Mouse (Mus musculus): ENCODE data around the gene Gcdh. TPM values are rescaled to one million over a fixed set of nuclear protein-coding genes. Genes with fewer than 3 reads are reported as not detected.

Gene Gcdh
- polyA plus RNA-seq, 1 experiment from 2014 or later: 70.4 TPM

- Histone ChIP-seq H3K36me3 (ENCODE audit: insufficient read depth, low read length) (peaks cover 69% of the 10 kb centered on the region), H3K27me3 (ENCODE audit: insufficient read depth, low read length) (no peaks in the 10 kb centered on the region), H3K27ac (ENCODE audit: low read length) (no peak overlapping the region), H3K9ac (replicated peaks; ENCODE audit: low read length) (no peak overlapping the region), H3K4me1 (ENCODE audit: insufficient read depth, low read length) (peaks cover 32% of the 10 kb centered on the region), H3K4me2 (replicated peaks; ENCODE audit: low read depth, low read length) (no peak overlapping the region), H3K4me3 (ENCODE audit: low read length) (no peak overlapping the region), H3K9me3 (ENCODE audit: low read length) (no peaks in the 10 kb centered on the region)
- no peak for ATAC-seq (ENCODE audit: low FRiP score, low TSS enrichment)
- WGBS: 88% methylated on average over 5 of the region's 5 CpGs
These were observed 55.2 kb downstream of the Gcdh start for GRCm38 (mm10) chr8:84838513-84838912.

- H3K27ac ChIP-seq (ENCODE audit: low read length): peak overlapping the region; percentile 13; the same call in 1 of the 2 replicates
- H3K36me3 ChIP-seq (ENCODE audit: insufficient read depth, low read length): peaks cover 64% of the 10 kb centered on the region
- no peaks in the 10 kb centered on the region for H3K9me3 ChIP-seq (ENCODE audit: low read length)
- no peak overlapping the region for H3K4me2 ChIP-seq (replicated peaks; ENCODE audit: low read depth, low read length)
- H3K4me1 ChIP-seq (ENCODE audit: insufficient read depth, low read length): peaks cover 31% of the 10 kb centered on the region
- H3K9ac ChIP-seq (replicated peaks; ENCODE audit: low read length): no peak overlapping the region; the same call in 1 of the 2 replicates
- 62% methylated on average over 15 of the region's 15 CpGs for WGBS
- H3K27me3 ChIP-seq (ENCODE audit: insufficient read depth, low read length): no peaks in the 10 kb centered on the region
- no peak for ATAC-seq (ENCODE audit: low FRiP score, low TSS enrichment)
- H3K4me3 ChIP-seq (ENCODE audit: low read length): no peak overlapping the region
These were observed 55.7 kb downstream of the Gcdh start for GRCm38 (mm10) chr8:84837912-84838470.

- peak overlapping the region; percentile 13; the same call in 1 of the 2 replicates for H3K27ac ChIP-seq (ENCODE audit: low read length)
- H3K4me3 ChIP-seq (ENCODE audit: low read length): no peak overlapping the region
- H3K9me3 ChIP-seq (ENCODE audit: low read length): no peaks in the 10 kb centered on the region
- peaks cover 57% of the 10 kb centered on the region for H3K36me3 ChIP-seq (ENCODE audit: insufficient read depth, low read length)
- H3K4me1 ChIP-seq (ENCODE audit: insufficient read depth, low read length): peaks cover 35% of the 10 kb centered on the region
- peak; percentile 40; the same call in 1 of the 2 replicates for ATAC-seq (ENCODE audit: low FRiP score, low TSS enrichment)
- 32% methylated on average over 8 of the region's 8 CpGs for WGBS
- H3K27me3 ChIP-seq (ENCODE audit: insufficient read depth, low read length): no peaks in the 10 kb centered on the region
- no peak overlapping the region for H3K4me2 ChIP-seq (replicated peaks; ENCODE audit: low read depth, low read length)
- no peak overlapping the region; the same call in 1 of the 2 replicates for H3K9ac ChIP-seq (replicated peaks; ENCODE audit: low read length)
These were observed 56.4 kb downstream of the Gcdh start for GRCm38 (mm10) chr8:84837149-84837911.

Small RNAs within 50 kb of the gene (microRNA-seq; reads per million reads assigned to microRNA genes)
- not detected for gene Gm24197
- gene Mir7069: 2.7 reads per million, percentile 12 among the genes with 10 or more reads in this experiment

Other genes with a start within 250 kb of the Gcdh start
- gene Ier2, start 231.1 kb downstream of the Gcdh start, polyA plus RNA-seq (2015; fragmentation: Nextera tagmentation; extraction: Ambion mirVana): 73.5 and 78.0 TPM in 2 replicates
- gene Trmt1, start 207.6 kb downstream of the Gcdh start, polyA plus RNA-seq (2015; fragmentation: Nextera tagmentation; extraction: Ambion mirVana): 81.5 and 82.9 TPM in 2 replicates
- 22.5 and 26.7 TPM in 2 replicates for gene Nacc1, start 206.1 kb downstream of the Gcdh start, polyA plus RNA-seq (2015; fragmentation: Nextera tagmentation; extraction: Ambion mirVana)
- gene Lyl1, start 192.5 kb downstream of the Gcdh start, polyA plus RNA-seq (2015; fragmentation: Nextera tagmentation; extraction: Ambion mirVana): 7.9 and 8.1 TPM in 2 replicates
- gene G430095P16Rik, start 170.9 kb downstream of the Gcdh start, polyA plus RNA-seq (2015; fragmentation: Nextera tagmentation; extraction: Ambion mirVana): 2.3 and 2.8 TPM in 2 replicates
- 14.8 and 15.9 TPM in 2 replicates for gene Nfix, start 93.6 kb downstream of the Gcdh start, polyA plus RNA-seq (2015; fragmentation: Nextera tagmentation; extraction: Ambion mirVana)
- gene Dand5, start 71.1 kb downstream of the Gcdh start, polyA plus RNA-seq (2015; fragmentation: Nextera tagmentation; extraction: Ambion mirVana): 6.6 and 9.0 TPM in 2 replicates
- gene Gadd45gip1, start 62.4 kb downstream of the Gcdh start, polyA plus RNA-seq (2015; fragmentation: Nextera tagmentation; extraction: Ambion mirVana): 49.7 and 51.6 TPM in 2 replicates
- 109 and 114 TPM in 2 replicates for gene Rad23a, start 53.3 kb downstream of the Gcdh start, polyA plus RNA-seq (2015; fragmentation: Nextera tagmentation; extraction: Ambion mirVana)
- gene Calr, start 47.0 kb downstream of the Gcdh start, polyA plus RNA-seq (2015; fragmentation: Nextera tagmentation; extraction: Ambion mirVana): 1,143 and 1,180 TPM in 2 replicates
- 110 and 120 TPM in 2 replicates for gene Farsa, start 36.9 kb downstream of the Gcdh start, polyA plus RNA-seq (2015; fragmentation: Nextera tagmentation; extraction: Ambion mirVana)
- gene Syce2, start 21.8 kb downstream of the Gcdh start, polyA plus RNA-seq (2015; fragmentation: Nextera tagmentation; extraction: Ambion mirVana): 60.7 and 61.3 TPM in 2 replicates
- 2.4 and 2.8 TPM in 2 replicates for gene Klf1, start 8.0 kb upstream of the Gcdh start, polyA plus RNA-seq (2015; fragmentation: Nextera tagmentation; extraction: Ambion mirVana)
- gene Dnase2a, start 14.6 kb upstream of the Gcdh start, polyA plus RNA-seq (2015; fragmentation: Nextera tagmentation; extraction: Ambion mirVana): 10.2 and 10.6 TPM in 2 replicates
- 0.34 and 0.54 TPM in 2 replicates for gene Mast1, start 43.4 kb upstream of the Gcdh start, polyA plus RNA-seq (2015; fragmentation: Nextera tagmentation; extraction: Ambion mirVana)
- gene Rtbdn, start 53.1 kb upstream of the Gcdh start, polyA plus RNA-seq (2015; fragmentation: Nextera tagmentation; extraction: Ambion mirVana): 0.19 and 0.30 TPM in 2 replicates
- gene Gm49661, start 75.5 kb upstream of the Gcdh start, polyA plus RNA-seq (2015; fragmentation: Nextera tagmentation; extraction: Ambion mirVana): not detected in 2 replicates
- gene Prdx2, start 75.7 kb upstream of the Gcdh start, polyA plus RNA-seq (2015; fragmentation: Nextera tagmentation; extraction: Ambion mirVana): 810 and 819 TPM in 2 replicates
- 137 and 138 TPM in 2 replicates for gene Rnaseh2a, start 75.8 kb upstream of the Gcdh start, polyA plus RNA-seq (2015; fragmentation: Nextera tagmentation; extraction: Ambion mirVana)
- gene Junb, start 84.8 kb upstream of the Gcdh start, polyA plus RNA-seq (2015; fragmentation: Nextera tagmentation; extraction: Ambion mirVana): 8.3 and 11.7 TPM in 2 replicates
- gene Hook2, start 96.7 kb upstream of the Gcdh start, polyA plus RNA-seq (2015; fragmentation: Nextera tagmentation; extraction: Ambion mirVana): 34.8 and 35.2 TPM in 2 replicates
- not detected in 2 replicates for gene Best2, start 120.6 kb upstream of the Gcdh start, polyA plus RNA-seq (2015; fragmentation: Nextera tagmentation; extraction: Ambion mirVana)
- 150 and 154 TPM in 2 replicates for gene Asna1, start 131.4 kb upstream of the Gcdh start, polyA plus RNA-seq (2015; fragmentation: Nextera tagmentation; extraction: Ambion mirVana)
- gene Trir, start 132.9 kb upstream of the Gcdh start, polyA plus RNA-seq (2015; fragmentation: Nextera tagmentation; extraction: Ambion mirVana): 93.3 and 104 TPM in 2 replicates
- gene Tnpo2, start 143.0 kb upstream of the Gcdh start, polyA plus RNA-seq (2015; fragmentation: Nextera tagmentation; extraction: Ambion mirVana): 27.5 and 28.4 TPM in 2 replicates
- gene Fbxw9, start 166.1 kb upstream of the Gcdh start, polyA plus RNA-seq (2015; fragmentation: Nextera tagmentation; extraction: Ambion mirVana): 34.6 and 37.3 TPM in 2 replicates
- gene Gm5741, start 174.1 kb upstream of the Gcdh start, polyA plus RNA-seq (2015; fragmentation: Nextera tagmentation; extraction: Ambion mirVana): 0.62 and 0.92 TPM in 2 replicates
- gene Dhps, start 177.8 kb upstream of the Gcdh start, polyA plus RNA-seq (2015; fragmentation: Nextera tagmentation; extraction: Ambion mirVana): 60.6 and 70.5 TPM in 2 replicates
- 141 TPM in 2 replicates for gene Wdr83os, start 186.8 kb upstream of the Gcdh start, polyA plus RNA-seq (2015; fragmentation: Nextera tagmentation; extraction: Ambion mirVana)
- gene Wdr83, start 187.4 kb upstream of the Gcdh start, polyA plus RNA-seq (2015; fragmentation: Nextera tagmentation; extraction: Ambion mirVana): 53.0 and 54.8 TPM in 2 replicates
- 46.9 and 53.6 TPM in 2 replicates for gene Man2b1, start 189.3 kb upstream of the Gcdh start, polyA plus RNA-seq (2015; fragmentation: Nextera tagmentation; extraction: Ambion mirVana)
- gene Zfp791, start 229.2 kb upstream of the Gcdh start, polyA plus RNA-seq (2015; fragmentation: Nextera tagmentation; extraction: Ambion mirVana): 2.7 and 3.8 TPM in 2 replicates